Comparison of ENCODE assay signal across 21 mouse cellular contexts in genomic region chr5:140439117-140439516, GRCm38 (mm10). TPM values are rescaled to one million over a fixed set of nuclear protein-coding genes. Genes with fewer than 3 reads are reported as not detected.
DNase-seq lines count a peak whose midpoint lies in the region; ATAC-seq and TF ChIP-seq lines count a peak whose summit lies in the region.
"Not testable (repeated sequence)": the region's sequence is repeated elsewhere in the genome, so short reads cannot be mapped to it uniquely, and the experiment has no call there.
"Had no signal": no experiment of that assay in that cellular context is flagged by ENCODE, and none has a peak within 500 bp of the region (broad histone marks: within the 10 kb centered on the region; RNA-seq: fewer than 3 reads in every experiment).

No protein-coding gene starts in this region.

- peak; percentile 35; the same call in 1 of the 2 replicates for TF ChIP-seq CTCF in bone marrow, adult 2 months (IDR thresholded peaks at IDR 0.05; ENCODE audit: control insufficient read depth, insufficient read depth, low read length)
- peak; percentile 47 for TF ChIP-seq CTCF in heart, postnatal 0 days (IDR thresholded peaks at IDR 0.05; ENCODE audit: low read depth)
- peak; percentile 59 for TF ChIP-seq CTCF in kidney, postnatal 0 days (IDR thresholded peaks at IDR 0.05; ENCODE audit: low read depth)
- TF ChIP-seq CTCF in liver, postnatal 0 days (IDR thresholded peaks at IDR 0.05; ENCODE audit: low read depth) = peak; percentile 64
- peak; percentile 60 for TF ChIP-seq CTCF in stomach, postnatal 0 days (IDR thresholded peaks at IDR 0.05; ENCODE audit: low read depth)

- TF ChIP-seq EP300 in heart, postnatal 0 days (IDR thresholded peaks at IDR 0.05; ENCODE audit: low read depth); liver, postnatal 0 days (IDR thresholded peaks at IDR 0.05; ENCODE audit: low read depth); stomach, postnatal 0 days (optimal IDR thresholded peaks at IDR 0.05): not testable (repeated sequence)

- not testable (repeated sequence) for TF ChIP-seq POLR2A in bone marrow, adult 2 months (IDR thresholded peaks at IDR 0.05; ENCODE audit: borderline replicate concordance, control insufficient read depth, low read depth, low read length)

- H3K27me3 ChIP-seq in heart, postnatal 0 days (ENCODE audit: control insufficient read depth, insufficient read depth, low read length); kidney, postnatal 0 days (ENCODE audit: insufficient read depth, low read length); liver, postnatal 0 days (ENCODE audit: insufficient read depth, low read length); stomach, postnatal 0 days (ENCODE audit: control insufficient read depth, insufficient read depth, low read length): not testable (repeated sequence)

- H3K4me3 ChIP-seq in bone marrow, adult 2 months (replicated peaks; ENCODE audit: control insufficient read depth, low read depth, low read length); heart, postnatal 0 days (ENCODE audit: low read depth, low read length); kidney, postnatal 0 days (replicated peaks; ENCODE audit: low read depth, low read length); liver, postnatal 0 days (ENCODE audit: low read depth, low read length); stomach, postnatal 0 days (ENCODE audit: low read depth, low read length): not testable (repeated sequence)

- H3K36me3 ChIP-seq in heart, postnatal 0 days (replicated peaks; ENCODE audit: control insufficient read depth, insufficient read depth, low read length) = peaks cover 84% of the 10 kb centered on the region
- peaks cover 69% of the 10 kb centered on the region for H3K36me3 ChIP-seq in kidney, postnatal 0 days (ENCODE audit: insufficient read depth, low read length)
- peaks cover 78% of the 10 kb centered on the region for H3K36me3 ChIP-seq in liver, postnatal 0 days (replicated peaks; ENCODE audit: insufficient read depth, low read length)
- H3K36me3 ChIP-seq in stomach, postnatal 0 days (ENCODE audit: control insufficient read depth, insufficient read depth, low read length) = peaks cover 52% of the 10 kb centered on the region

- not testable (repeated sequence) for H3K9ac ChIP-seq in heart, postnatal 0 days (replicated peaks; ENCODE audit: low read depth, low read length); kidney, postnatal 0 days (ENCODE audit: low read depth, low read length); liver, postnatal 0 days (replicated peaks); stomach, postnatal 0 days (ENCODE audit: low read length)

- peak; percentile 72 for DNase-seq in 416B (ENCODE audit: low read depth)
- peak; percentile 50 for DNase-seq in fibroblast of lung, adult 2 months (ENCODE audit: low read depth)
- not testable (repeated sequence) for DNase-seq in heart, postnatal 0 days (ENCODE audit: low spot score); kidney, postnatal 0 days (ENCODE audit: low spot score)
- peak; percentile 38 for DNase-seq in liver, postnatal 0 days
- peak; percentile 27 for DNase-seq in mesoderm, embryonic 11.5 days (ENCODE audit: low read depth, low spot score)
- peak; percentile 60 for DNase-seq in stomach, postnatal 0 days (ENCODE audit: low spot score)

- H3K9me3 ChIP-seq in heart, postnatal 0 days (replicated peaks; ENCODE audit: control insufficient read depth, low read length); kidney, postnatal 0 days (replicated peaks; ENCODE audit: low read length); liver, postnatal 0 days (ENCODE audit: low read length); stomach, postnatal 0 days (ENCODE audit: control insufficient read depth, low read length): not testable (repeated sequence)

- not testable (repeated sequence) for H3K4me1 ChIP-seq in bone marrow, adult 2 months (ENCODE audit: control insufficient read depth, insufficient read depth, low read length); heart, postnatal 0 days (ENCODE audit: control insufficient read depth, insufficient read depth); kidney, postnatal 0 days (replicated peaks; ENCODE audit: insufficient read depth, low read length); liver, postnatal 0 days (ENCODE audit: insufficient read depth); stomach, postnatal 0 days (replicated peaks; ENCODE audit: control insufficient read depth, insufficient read depth)

- not testable (repeated sequence) for H3K27ac ChIP-seq in bone marrow, adult 2 months (ENCODE audit: control insufficient read depth, insufficient read depth, low read depth, low read length, poor library complexity); heart, postnatal 0 days (ENCODE audit: low read depth); kidney, postnatal 0 days; liver, postnatal 0 days (ENCODE audit: low read depth); stomach, postnatal 0 days (replicated peaks)

- no CpG with 5 or more reads among the region's 6 CpGs for WGBS in bone marrow, adult 2 months
- 100% methylated on average over 1 of the region's 6 CpGs for WGBS in heart, postnatal 0 days
- 88% methylated on average over 2 of the region's 6 CpGs for WGBS in kidney, postnatal 0 days
- 50% methylated on average over 1 of the region's 6 CpGs for WGBS in liver, postnatal 0 days (ENCODE audit: insufficient replicate concordance)
- WGBS in stomach, postnatal 0 days = 67% methylated on average over 1 of the region's 6 CpGs

- H3K4me2 ChIP-seq in heart, postnatal 0 days (ENCODE audit: low read depth, low read length); kidney, postnatal 0 days (ENCODE audit: low read length); liver, postnatal 0 days (ENCODE audit: low read depth, low read length); stomach, postnatal 0 days (replicated peaks; ENCODE audit: low read depth): not testable (repeated sequence)

- not testable (repeated sequence) for ATAC-seq in heart, postnatal 0 days (ENCODE audit: insufficient read depth, low read depth); kidney, postnatal 0 days (replicated peaks; ENCODE audit: low FRiP score, low read depth); liver, postnatal 0 days; stomach, postnatal 0 days (ENCODE audit: low FRiP score, low TSS enrichment)

RNA-seq across cellular contexts. Expression of gene Gm4869, which starts 6.3 kb away (rescaled TPM):
- polyA plus RNA-seq in bone marrow, adult 2 months (2011; ENCODE audit: insufficient read depth, insufficient read length, low replicate concordance, missing spikeins) = not detected in 2 replicates
- not detected in 2 replicates for total RNA-seq in heart, postnatal 0 days (2014; rRNA removed; ENCODE audit: low replicate concordance)
- polyA plus RNA-seq in heart, postnatal 0 days (2015; fragmentation: Nextera tagmentation; extraction: Ambion mirVana) = not detected in 2 replicates
- not detected in 2 replicates for polyA plus RNA-seq in kidney, postnatal 0 days (2015; fragmentation: Nextera tagmentation; extraction: Ambion mirVana)
- polyA plus RNA-seq in liver, postnatal 0 days (2015; fragmentation: Nextera tagmentation; extraction: Ambion mirVana) = not detected in 2 replicates
- polyA plus RNA-seq in stomach, postnatal 0 days (2015; fragmentation: Nextera tagmentation; extraction: Ambion mirVana) = not detected in 2 replicates
- total RNA-seq: CH12.LX; gastrocnemius, postnatal 10 days; gastrocnemius, postnatal 4 days; heart, adult 18-20 months; heart, postnatal 25 days had no signal
- polyA plus RNA-seq: embryonic facial prominence, embryonic 13.5 days; forebrain, embryonic 10.5 days; forebrain, embryonic 14.5 days; heart, embryonic 11.5 days; heart, embryonic 15.5 days; hindbrain, embryonic 10.5 days; hindbrain, embryonic 14.5 days; intestine, embryonic 16.5 days had no signal

RNA-seq across cellular contexts. Expression of gene Eif3b, which starts 20.0 kb away (rescaled TPM):
- polyA plus RNA-seq in bone marrow, adult 2 months (2011; ENCODE audit: insufficient read depth, insufficient read length, low replicate concordance, missing spikeins) = 69.8 and 90.3 TPM in 2 replicates
- total RNA-seq in heart, postnatal 0 days (2014; rRNA removed; ENCODE audit: low replicate concordance) = 37.4 and 38.9 TPM in 2 replicates
- 36.6 and 40.0 TPM in 2 replicates for polyA plus RNA-seq in heart, postnatal 0 days (2015; fragmentation: Nextera tagmentation; extraction: Ambion mirVana)
- polyA plus RNA-seq in kidney, postnatal 0 days (2015; fragmentation: Nextera tagmentation; extraction: Ambion mirVana) = 77.9 and 88.6 TPM in 2 replicates
- polyA plus RNA-seq in liver, postnatal 0 days (2015; fragmentation: Nextera tagmentation; extraction: Ambion mirVana) = 35.5 and 38.7 TPM in 2 replicates
- polyA plus RNA-seq in stomach, postnatal 0 days (2015; fragmentation: Nextera tagmentation; extraction: Ambion mirVana) = 61.8 and 66.5 TPM in 2 replicates

RNA-seq across cellular contexts. Expression of gene Snx8, which starts 50.1 kb away (rescaled TPM):
- 18.1 and 26.3 TPM in 2 replicates for polyA plus RNA-seq in bone marrow, adult 2 months (2011; ENCODE audit: insufficient read depth, insufficient read length, low replicate concordance, missing spikeins)
- 24.8 and 30.8 TPM in 2 replicates for total RNA-seq in heart, postnatal 0 days (2014; rRNA removed; ENCODE audit: low replicate concordance)
- 11.7 and 13.3 TPM in 2 replicates for polyA plus RNA-seq in heart, postnatal 0 days (2015; fragmentation: Nextera tagmentation; extraction: Ambion mirVana)
- polyA plus RNA-seq in kidney, postnatal 0 days (2015; fragmentation: Nextera tagmentation; extraction: Ambion mirVana) = 28.8 and 31.8 TPM in 2 replicates
- polyA plus RNA-seq in liver, postnatal 0 days (2015; fragmentation: Nextera tagmentation; extraction: Ambion mirVana) = 11.4 and 12.1 TPM in 2 replicates
- 8.0 and 8.6 TPM in 2 replicates for polyA plus RNA-seq in stomach, postnatal 0 days (2015; fragmentation: Nextera tagmentation; extraction: Ambion mirVana)
